Mouse (Mus musculus) G1E (cell line): Measurements from ENCODE around the gene Med7. TPM values are rescaled to one million over a fixed set of nuclear protein-coding genes. Genes with fewer than 3 reads are reported as not detected.

ENCODE experiments used
- ATAC-seq: 2 replicates; pipeline ENCODE4 v1.8.0; 2016; ENCODE audit warnings: mild to moderate bottlenecking; ENCODE audit not compliant: insufficient number of reproducible peaks, poor library complexity, low FRiP score, severe bottlenecking; ENCODE audit errors: extremely low read depth
- DNase-seq: peaks from one replicate; pipeline ENCODE4 v3.0.0; 2012; ENCODE audit warnings: low spot score
- H3K27me3 ChIP-seq: 2 replicates; pipeline ENCODE4 v1.6.1; 2012; ENCODE audit warnings: mild to moderate bottlenecking, low read length, inconsistent platforms; ENCODE audit not compliant: insufficient read depth
- H3K36me3 ChIP-seq: replicated peaks from 2 replicates; pipeline ENCODE3; 2012; ENCODE audit warnings: mild to moderate bottlenecking, inconsistent platforms
- H3K4me1 ChIP-seq: 2 replicates; pipeline ENCODE4 v1.6.1; 2012; ENCODE audit warnings: low read depth, low read length, inconsistent platforms, mixed read lengths; ENCODE audit not compliant: insufficient read depth
- H3K4me3 ChIP-seq: 2 replicates; pipeline ENCODE4 v1.5.1; 2012; ENCODE audit warnings: low read depth, mild to moderate bottlenecking, inconsistent platforms, low read length, moderate library complexity, mixed read lengths
- H3K9me3 ChIP-seq: replicated peaks from 2 replicates; pipeline ENCODE4 v1.6.1; 2012; ENCODE audit warnings: inconsistent platforms
- CTCF ChIP-seq: IDR thresholded peaks from 2 replicates; pipeline ENCODE4 v1.5.1; 2012; ENCODE audit warnings: low read depth, low read length, inconsistent platforms, mixed read lengths
- GATA1 ChIP-seq: IDR thresholded peaks from 2 replicates; pipeline ENCODE4 v1.6.1; 2012; ENCODE audit warnings: borderline replicate concordance, low read length, inconsistent platforms, mixed read lengths
- GATA2 ChIP-seq: IDR thresholded peaks from 2 replicates; pipeline ENCODE4 v1.6.1; 2012; ENCODE audit warnings: low read depth, low read length, inconsistent platforms, borderline replicate concordance
- POLR2AphosphoS5 ChIP-seq: IDR thresholded peaks from 2 replicates; pipeline ENCODE4 v1.6.1; 2012; ENCODE audit warnings: low read depth, low read length, inconsistent platforms; ENCODE audit not compliant: insufficient replicate concordance
- TAL1 ChIP-seq: conservative IDR thresholded peaks from 2 replicates; pipeline ENCODE4 v1.6.1; 2012; ENCODE audit warnings: low read depth, low read length, inconsistent platforms, mixed read lengths
- polyA plus RNA-seq: library from polyadenylated mRNA; stranded (reverse); fragments of >175 nt; gene quantifications from 2 replicates; pipeline ENCODE4 v1.2.3, GENCODE M21; 2012
- total RNA-seq, 2 experiments: library from RNA; stranded (forward) in 1 of 2; stranded (reverse) in 1 of 2; fragments of 200-1000 nt in 1 of 2; fragments of >200 nt in 1 of 2; fragmentation: Nextera tagmentation in 1 of 2; gene quantifications; 2 replicates each; pipeline ENCODE4 v1.2.3; 2014 to 2017

Med7 gene
- total and polyA plus RNA-seq, 3 experiments: 103 to 275 (median 154) TPM

DNA sequence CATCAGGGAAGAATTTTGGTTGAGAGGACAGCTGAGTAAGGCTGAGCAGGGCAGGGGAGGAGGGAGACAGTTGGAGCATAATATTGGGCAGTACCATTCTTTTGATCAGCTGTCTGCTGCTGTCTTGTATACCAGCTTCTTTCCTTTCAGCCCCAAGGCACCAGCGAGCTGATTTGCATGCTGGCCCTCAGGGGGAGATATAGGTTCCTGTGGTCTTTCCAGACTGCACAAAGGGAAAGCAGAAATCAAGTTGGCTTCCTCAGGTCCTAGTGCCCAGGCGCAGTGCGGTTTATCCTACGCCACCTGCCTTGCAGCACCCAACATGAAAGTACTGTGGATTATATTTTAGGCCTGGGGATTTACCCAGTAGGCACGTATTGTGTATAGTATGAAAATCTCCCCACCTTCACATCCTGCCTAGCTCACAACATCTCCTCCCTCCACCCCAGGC lies 37.8 kb upstream of the Med7 start:
- H3K36me3 ChIP-seq: no peaks in the 10 kb centered on the region
- DNase-seq (no peak), ATAC-seq (no peak)
- TF ChIP-seq POLR2AphosphoS5 (no peak), GATA2 (no peak)
- no peaks in the 10 kb centered on the region for H3K9me3 ChIP-seq
- H3K4me3 ChIP-seq: no peak overlapping the region
- no peaks in the 10 kb centered on the region for H3K4me1 ChIP-seq
- peaks cover 9% of the 10 kb centered on the region for H3K27me3 ChIP-seq

GRCm38 (mm10) chr11:46401555-46401954 lies 35.2 kb upstream of the Med7 start:
- no peak for TF ChIP-seq CTCF
- TF ChIP-seq TAL1: no peak
- no peak for TF ChIP-seq POLR2AphosphoS5
- no peak for TF ChIP-seq GATA2
- TF ChIP-seq GATA1: no peak
- no peaks in the 10 kb centered on the region for H3K36me3 ChIP-seq
- no peak overlapping the region for H3K4me3 ChIP-seq
- H3K4me1 ChIP-seq: no peaks in the 10 kb centered on the region
- peaks cover 16% of the 10 kb centered on the region for H3K27me3 ChIP-seq
- no peak for DNase-seq
- H3K9me3 ChIP-seq: no peaks in the 10 kb centered on the region
- no peak for ATAC-seq

DNA sequence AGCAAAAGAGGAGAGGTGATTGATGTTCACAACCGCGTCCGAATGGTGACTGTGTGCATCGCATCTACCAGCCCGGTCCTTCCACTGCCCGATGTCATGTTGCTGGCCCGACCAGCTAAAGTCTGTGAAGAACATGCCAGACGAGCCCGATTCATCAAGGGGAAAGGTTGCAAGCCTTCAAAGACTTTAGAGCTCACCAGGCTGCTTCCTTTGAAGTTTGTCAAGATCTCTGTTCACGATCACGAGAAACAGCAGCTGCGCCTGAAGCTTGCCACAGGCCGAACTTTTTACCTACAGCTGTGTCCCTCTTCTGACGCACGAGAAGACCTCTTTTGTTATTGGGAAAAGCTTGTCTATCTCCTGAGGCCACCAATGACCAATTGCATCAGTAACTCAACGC lies 31.7 kb upstream of the Med7 start:
- ATAC-seq: no peak
- TF ChIP-seq GATA1 (no peak), GATA2 (no peak), CTCF (no peak), POLR2AphosphoS5 (no peak), TAL1 (no peak)
- no peak overlapping the region for H3K4me3 ChIP-seq
- no peak for DNase-seq
- H3K36me3 ChIP-seq: no peaks in the 10 kb centered on the region
- H3K27me3 ChIP-seq: peaks cover 23% of the 10 kb centered on the region
- H3K9me3 ChIP-seq: no peaks in the 10 kb centered on the region
- H3K4me1 ChIP-seq: no peaks in the 10 kb centered on the region

DNA sequence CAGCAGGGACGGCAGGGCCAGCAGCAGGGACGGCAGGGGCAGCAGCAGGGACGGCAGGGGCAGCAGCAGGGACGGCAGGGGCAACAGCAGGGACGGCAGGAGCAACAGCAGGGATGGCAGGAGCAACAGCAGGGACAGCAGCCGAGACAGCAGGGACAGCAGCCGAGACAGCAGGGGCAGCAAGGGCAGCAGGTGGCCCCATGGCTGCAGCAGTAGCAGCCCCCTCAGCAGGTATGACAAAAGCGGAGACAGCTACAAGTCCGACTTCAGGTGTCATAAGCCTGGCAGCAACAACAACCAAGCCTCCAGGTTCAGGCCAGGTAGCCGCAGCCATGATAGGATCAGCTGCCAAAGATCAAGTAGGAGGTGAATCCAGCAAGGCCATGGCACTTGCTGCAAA lies 30.0 kb upstream of the Med7 start:
- TF ChIP-seq GATA2 (no peak), GATA1 (no peak), POLR2AphosphoS5 (no peak), TAL1 (no peak), CTCF (no peak)
- Histone ChIP-seq H3K27me3 (peaks cover 28% of the 10 kb centered on the region), H3K9me3 (no peaks in the 10 kb centered on the region), H3K36me3 (no peaks in the 10 kb centered on the region), H3K4me3 (no peak overlapping the region), H3K4me1 (no peaks in the 10 kb centered on the region)
- ATAC-seq: no peak
- DNase-seq: no peak

DNA sequence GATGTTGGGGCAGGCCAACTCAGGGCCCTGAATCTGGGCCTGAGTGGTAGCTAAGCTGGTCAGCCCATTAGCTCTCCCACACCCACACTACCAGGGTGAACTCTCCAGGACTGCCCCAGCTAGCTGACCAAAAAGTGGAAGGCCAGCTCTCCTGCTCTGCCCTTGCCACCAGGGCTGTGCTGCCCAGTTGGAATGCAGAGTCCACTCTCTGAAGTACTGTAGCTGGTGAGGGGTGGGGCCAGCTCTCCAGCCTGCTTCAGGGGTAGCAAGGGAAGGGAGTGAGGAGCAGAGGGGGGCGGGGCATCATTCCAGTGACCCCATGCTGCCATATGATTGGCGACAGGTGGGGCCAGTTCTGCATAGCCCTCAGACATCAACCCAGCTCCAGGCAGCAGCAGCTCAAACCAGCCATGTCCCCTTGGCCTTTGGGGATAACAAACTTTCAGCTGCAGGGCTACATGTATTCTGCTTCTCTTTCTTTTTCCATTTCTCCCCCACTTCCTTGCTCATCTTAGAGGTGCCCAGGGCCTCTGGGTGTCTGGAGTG lies 26.6 kb upstream of the Med7 start:
- no peak for ATAC-seq
- DNase-seq: no peak

DNA sequence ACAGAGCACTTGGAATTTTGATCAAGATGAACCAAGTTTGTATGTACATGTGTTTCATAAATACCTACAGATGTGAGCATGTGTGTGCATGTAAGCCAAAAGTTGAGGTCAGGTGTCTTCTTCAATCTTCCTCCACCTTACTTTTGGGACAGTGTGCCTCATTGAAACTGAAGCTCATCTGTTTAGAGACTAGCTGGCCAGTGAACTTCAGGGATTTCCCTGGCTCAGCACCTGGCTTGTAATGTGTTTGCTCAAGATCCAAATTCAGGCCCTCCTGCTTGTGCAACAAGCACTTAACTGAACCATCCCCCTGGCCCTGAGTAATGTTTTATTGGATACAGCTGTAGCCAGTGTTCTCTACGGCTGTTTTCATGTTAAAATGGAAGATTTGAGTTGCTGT lies 18.3 kb upstream of the Med7 start:
- no peak overlapping the region for H3K4me3 ChIP-seq
- no peaks in the 10 kb centered on the region for H3K9me3 ChIP-seq
- ATAC-seq: no peak
- no peak for TF ChIP-seq POLR2AphosphoS5
- no peak for TF ChIP-seq CTCF
- no peak for TF ChIP-seq GATA1
- TF ChIP-seq GATA2: no peak
- TF ChIP-seq TAL1: no peak
- no peaks in the 10 kb centered on the region for H3K4me1 ChIP-seq
- H3K27me3 ChIP-seq: 0 out of 2 replicates have a peak, but pooled peaks cover 3% of the 10 kb centered on the region
- H3K36me3 ChIP-seq: no peaks in the 10 kb centered on the region
- DNase-seq: no peak

More for the DNA sequence above, 26.6 kb upstream of the Med7 start:
- Histone ChIP-seq H3K9me3 (no peaks in the 10 kb centered on the region), H3K4me1 (no peaks in the 10 kb centered on the region), H3K4me3 (no peak overlapping the region), H3K36me3 (no peaks in the 10 kb centered on the region), H3K27me3 (peaks cover 19% of the 10 kb centered on the region)
- TF ChIP-seq CTCF (no peak), POLR2AphosphoS5 (no peak), TAL1 (no peak), GATA2 (no peak), GATA1 (no peak)

GRCm38 (mm10) chr11:46418860-46419259 lies 17.9 kb upstream of the Med7 start:
- no peak for ATAC-seq
- no peaks in the 10 kb centered on the region for H3K9me3 ChIP-seq
- H3K36me3 ChIP-seq: no peaks in the 10 kb centered on the region
- H3K27me3 ChIP-seq: 0 out of 2 replicates have a peak, but pooled peaks cover 3% of the 10 kb centered on the region
- TF ChIP-seq POLR2AphosphoS5: no peak
- no peak for TF ChIP-seq TAL1
- no peak for TF ChIP-seq CTCF
- TF ChIP-seq GATA1: no peak
- TF ChIP-seq GATA2: no peak
- no peak overlapping the region for H3K4me3 ChIP-seq
- no peaks in the 10 kb centered on the region for H3K4me1 ChIP-seq
- no peak for DNase-seq
